Mouse (Mus musculus) forebrain, embryonic 12.5 days (tissue): Measurements from ENCODE around the gene Olfr827. TPM values are rescaled to one million over a fixed set of nuclear protein-coding genes. Genes with fewer than 3 reads are reported as not detected.

ENCODE experiments used
- ATAC-seq: fragments of 200-750 bp; cut with Nextera tagmentation; 2 replicates; pipeline ENCODE4 v1.8.0; 2017; ENCODE audit warnings: moderate TSS enrichment; ENCODE audit not compliant: low FRiP score
- H3K27ac ChIP-seq: fragments of 300-500 bp; sonication (generic); 2 replicates; pipeline ENCODE4 v1.5.1; 2016; ENCODE audit warnings: mild to moderate bottlenecking
- H3K27me3 ChIP-seq: fragments of 300-500 bp; sonication (generic); 2 replicates; pipeline ENCODE4 v1.6.1; 2016; ENCODE audit warnings: mild to moderate bottlenecking
- H3K36me3 ChIP-seq: fragments of 300-500 bp; sonication (generic); replicated peaks from 2 replicates; pipeline ENCODE4 v1.6.1; 2016; ENCODE audit warnings: mild to moderate bottlenecking
- H3K4me1 ChIP-seq: fragments of 300-500 bp; sonication (generic); 2 replicates; pipeline ENCODE4 v1.6.1; 2016
- H3K4me2 ChIP-seq: fragments of 300-500 bp; sonication (generic); 2 replicates; pipeline ENCODE4 v1.6.1; 2016; ENCODE audit warnings: mild to moderate bottlenecking, moderate library complexity
- H3K4me3 ChIP-seq: fragments of 300-500 bp; sonication (generic); replicated peaks from 2 replicates; pipeline ENCODE4 v1.5.1; 2016; ENCODE audit warnings: mild to moderate bottlenecking
- H3K9ac ChIP-seq: fragments of 300-500 bp; sonication (generic); 2 replicates; pipeline ENCODE4 v1.6.1; 2016; ENCODE audit warnings: mild to moderate bottlenecking
- H3K9me3 ChIP-seq: fragments of 300-500 bp; sonication (generic); 2 replicates; pipeline ENCODE4 v1.6.1; 2016
- WGBS: fragments of 180-500 bp; shearing (Covaris S2); methylation state at CpG from one replicate; pipeline ENCODE4 v1.1.7; 2016; 5-methylcytosine and 5-hydroxymethylcytosine counted together
- polyA plus RNA-seq: library from polyadenylated mRNA; unstranded; fragments of >200 nt; fragmentation: Nextera tagmentation; extraction: Ambion mirVana; gene quantifications from 2 replicates; pipeline ENCODE4 v1.2.1, GENCODE M21; 2016

Gene Olfr827
- not detected in 2 replicates for polyA plus RNA-seq

DNA sequence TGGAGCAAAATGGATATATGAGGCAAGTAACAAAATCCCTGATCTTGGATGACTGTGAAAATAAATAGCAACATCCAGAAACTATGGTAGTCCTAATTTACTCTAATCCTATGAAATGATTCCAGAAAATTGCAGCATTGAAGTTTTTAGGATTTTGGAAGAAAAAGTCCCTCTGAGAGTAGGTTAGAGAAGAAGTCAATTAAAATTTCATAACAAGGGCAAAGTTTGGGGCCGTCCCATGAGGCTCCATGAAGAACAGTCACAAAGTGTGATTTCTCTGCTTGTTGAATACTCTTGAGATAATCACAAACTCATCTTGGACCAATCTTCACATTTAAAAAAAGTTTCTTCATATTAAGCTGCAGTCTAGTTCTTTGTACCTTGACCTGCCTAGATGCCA, at the start of gene Olfr827:
Gene Olfr827 (minus strand): TSS at position 101 of the 400 bp plus-strand sequence.
- Histone ChIP-seq H3K27me3 (no peaks in the 10 kb centered on the region), H3K4me1 (no peaks in the 10 kb centered on the region), H3K4me2 (no peak within 1 kb of the TSS), H3K9ac (no peak within 1 kb of the TSS), H3K4me3 (no peak within 1 kb of the TSS), H3K9me3 (no peaks in the 10 kb centered on the region), H3K27ac (no peak within 1 kb of the TSS), H3K36me3 (no peaks in the 10 kb centered on the region)
- 85% methylated on average over 1 of the region's 1 CpGs for WGBS
- no peak for ATAC-seq

DNA sequence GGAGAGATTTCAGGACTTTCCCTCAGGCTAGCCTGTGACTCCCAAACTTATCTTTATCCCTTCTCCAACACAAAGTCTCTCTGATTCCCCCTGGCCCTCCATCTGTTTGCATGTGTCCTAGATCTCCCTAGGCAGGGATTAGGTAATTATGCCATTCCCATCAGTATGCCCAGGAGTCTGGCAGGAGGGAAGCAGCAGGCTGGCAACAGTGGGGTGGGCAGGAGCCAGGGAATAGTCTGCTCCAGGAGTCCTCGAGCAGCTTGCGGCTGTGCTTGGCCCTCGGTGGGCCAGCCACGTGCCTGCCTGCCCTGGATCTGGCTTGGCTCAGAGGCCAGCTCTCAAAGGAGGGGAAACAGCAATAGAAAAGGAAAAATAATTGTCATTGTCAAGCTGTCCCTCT, 49.0 kb upstream of the Olfr827 start:
- Histone ChIP-seq H3K4me2 (no peak overlapping the region), H3K9me3 (no peaks in the 10 kb centered on the region), H3K4me1 (0 out of 2 replicates have a peak, but pooled peaks cover 4% of the 10 kb centered on the region), H3K27me3 (no peaks in the 10 kb centered on the region), H3K9ac (no peak overlapping the region), H3K36me3 (no peaks in the 10 kb centered on the region), H3K27ac (no peak overlapping the region), H3K4me3 (no peak overlapping the region)
- ATAC-seq = no peak
- 64% methylated on average over 4 of the region's 4 CpGs for WGBS

DNA sequence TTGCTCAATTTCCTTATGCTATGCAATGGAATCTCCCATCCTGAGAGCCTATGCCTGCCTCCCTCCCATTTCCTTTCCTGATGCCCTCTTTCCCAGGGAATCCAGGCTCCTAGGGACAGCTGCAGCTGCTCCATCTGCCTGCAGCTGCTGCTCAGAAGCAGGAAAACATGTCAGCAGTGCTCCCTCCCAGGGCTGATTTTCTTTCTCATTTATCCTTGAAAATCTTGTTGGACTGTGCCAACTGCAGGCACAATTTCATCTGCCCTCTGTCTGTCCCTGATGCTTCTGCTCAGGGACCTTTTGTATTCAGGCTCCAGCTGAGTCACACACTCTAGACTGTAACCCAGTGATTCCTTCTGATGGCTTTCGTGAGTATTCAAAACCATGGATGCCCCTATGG, 45.3 kb upstream of the Olfr827 start:
- Histone ChIP-seq H3K9me3 (no peaks in the 10 kb centered on the region), H3K27ac (no peak overlapping the region), H3K4me1 (0 out of 2 replicates have a peak, but pooled peaks cover 4% of the 10 kb centered on the region), H3K27me3 (no peaks in the 10 kb centered on the region), H3K9ac (no peak overlapping the region), H3K36me3 (no peaks in the 10 kb centered on the region), H3K4me2 (no peak overlapping the region), H3K4me3 (no peak overlapping the region)
- peak; percentile 49; the same call in 1 of the 2 replicates for ATAC-seq
- 79% methylated on average over 1 of the region's 1 CpGs for WGBS

DNA sequence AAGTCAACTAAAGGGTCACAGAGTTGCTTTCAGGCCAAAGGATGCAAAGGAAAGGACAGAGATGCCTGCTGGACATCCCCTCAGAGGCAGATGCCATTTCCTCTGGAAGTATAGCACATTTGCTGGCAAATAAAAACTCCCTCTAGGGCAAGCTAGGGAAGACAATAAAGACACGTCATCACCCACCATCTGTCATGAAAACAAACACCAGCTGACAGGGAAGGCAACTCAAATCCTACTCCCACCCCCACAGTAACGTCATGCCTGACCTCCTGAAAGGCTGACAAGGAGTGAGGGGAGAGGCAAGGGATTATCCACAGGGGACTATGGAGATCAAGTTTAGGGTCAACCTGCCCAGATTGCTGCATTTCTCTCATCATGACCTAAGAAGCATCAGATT, 30.1 kb upstream of the Olfr827 start:
- Histone ChIP-seq H3K9me3 (no peaks in the 10 kb centered on the region), H3K4me1 (peaks cover 3% of the 10 kb centered on the region; the same call in 1 of the 2 replicates)

DNA sequence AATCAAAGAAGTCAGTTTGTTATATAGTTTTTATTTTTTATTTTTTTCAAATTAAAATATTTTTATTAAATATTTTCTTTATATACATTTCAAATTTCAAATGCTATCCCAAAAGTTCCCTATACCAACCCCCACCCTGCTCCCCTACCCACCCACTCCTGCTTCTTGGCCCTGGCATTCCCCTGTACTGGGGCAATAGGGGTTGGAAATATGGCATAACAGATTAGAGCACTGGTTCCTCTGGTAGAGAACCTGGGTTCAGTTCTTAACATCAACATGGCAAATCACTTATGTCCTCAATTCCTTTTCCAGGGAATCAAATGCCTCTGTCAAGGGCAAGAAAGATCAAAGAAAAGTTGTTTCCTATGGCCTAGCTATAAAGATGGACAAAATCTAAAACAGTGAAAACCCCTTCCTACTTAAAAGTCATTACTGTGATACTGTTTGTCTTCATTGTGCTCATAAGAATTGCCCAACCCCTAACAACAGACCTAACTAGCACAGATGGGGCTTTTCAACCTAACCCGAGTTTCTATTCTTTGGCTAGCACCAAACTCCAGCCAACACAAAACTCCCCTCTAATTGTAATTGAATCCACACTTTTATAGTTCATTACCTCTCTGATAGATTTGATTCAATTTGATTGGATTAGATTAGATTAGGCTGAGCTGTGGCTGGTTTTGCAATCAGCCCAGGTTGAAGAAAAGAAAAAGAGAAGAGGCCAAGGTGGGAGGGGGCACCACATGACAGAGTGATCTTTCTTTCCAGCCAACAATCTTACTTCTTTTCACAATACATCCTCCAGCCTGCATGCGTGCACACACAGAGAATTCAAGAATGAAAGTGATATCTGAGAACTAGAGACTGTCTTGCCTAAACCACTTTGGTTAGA, 24.4 kb upstream of the Olfr827 start:
- Histone ChIP-seq H3K27ac (no peak overlapping the region), H3K4me2 (no peak overlapping the region), H3K9me3 (no peaks in the 10 kb centered on the region), H3K4me1 (peaks cover 6% of the 10 kb centered on the region), H3K36me3 (no peaks in the 10 kb centered on the region), H3K4me3 (no peak overlapping the region), H3K27me3 (no peaks in the 10 kb centered on the region), H3K9ac (no peak overlapping the region)
- ATAC-seq = peak; percentile 49; the same call in 1 of the 2 replicates
- 26% methylated on average over 2 of the region's 2 CpGs for WGBS

More for the DNA sequence above, 30.1 kb upstream of the Olfr827 start:
- H3K4me3 ChIP-seq = no peak overlapping the region
- no peak overlapping the region for H3K9ac ChIP-seq
- no peaks in the 10 kb centered on the region for H3K27me3 ChIP-seq
- H3K27ac ChIP-seq = no peak overlapping the region
- H3K36me3 ChIP-seq = no peaks in the 10 kb centered on the region
- 5% methylated on average over 2 of the region's 2 CpGs for WGBS
- ATAC-seq = peak; percentile 64
- no peak overlapping the region for H3K4me2 ChIP-seq

DNA sequence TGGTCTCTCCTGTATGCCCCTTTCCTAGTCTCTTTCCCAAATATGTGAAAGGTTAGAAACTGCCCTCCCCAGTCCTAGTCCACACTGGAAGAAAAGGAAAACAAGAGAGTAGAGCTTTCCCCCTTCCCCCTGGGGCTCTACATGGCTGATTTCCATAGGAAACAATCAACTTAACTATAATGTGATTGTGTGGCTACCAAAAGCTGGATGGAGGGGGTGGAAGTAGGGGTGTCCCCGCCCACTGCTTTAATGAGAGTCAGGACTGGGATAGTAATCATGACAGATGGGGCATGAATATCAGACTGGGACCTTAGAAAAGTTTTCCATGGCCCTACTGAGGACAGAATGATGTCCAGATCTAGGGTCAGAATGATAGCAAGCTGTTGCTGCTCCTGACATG, 20.4 kb upstream of the Olfr827 start:
- Histone ChIP-seq H3K9ac (no peak overlapping the region), H3K27me3 (no peaks in the 10 kb centered on the region), H3K4me3 (no peak overlapping the region), H3K4me1 (peaks cover 6% of the 10 kb centered on the region), H3K9me3 (no peaks in the 10 kb centered on the region), H3K4me2 (no peak overlapping the region), H3K27ac (no peak overlapping the region), H3K36me3 (no peaks in the 10 kb centered on the region)
- 0 out of 2 replicates have a peak, but pooled peaks have one; percentile 30 for ATAC-seq
- WGBS = 42% methylated on average over 1 of the region's 1 CpGs

DNA sequence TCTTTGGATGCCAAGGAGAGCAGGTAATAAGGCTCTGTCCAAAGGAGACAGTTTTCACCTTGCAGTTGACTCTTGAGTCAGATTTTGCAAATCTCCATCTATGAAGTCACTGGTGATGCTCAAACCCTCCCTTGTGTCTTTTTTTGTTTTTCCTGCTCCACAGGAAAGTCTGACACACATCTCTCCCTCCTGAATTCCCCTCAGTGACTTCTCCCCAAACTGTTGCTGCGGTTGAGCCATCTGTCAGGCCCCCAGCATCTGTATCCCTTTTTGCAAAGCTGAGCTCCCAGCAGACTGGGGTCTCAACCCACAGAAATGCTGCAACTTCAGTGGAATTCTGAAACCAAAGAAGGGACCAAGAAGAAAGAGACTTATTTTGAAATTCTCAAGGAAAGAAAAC, 17.9 kb upstream of the Olfr827 start:
- H3K4me3 ChIP-seq = no peak overlapping the region
- no peak overlapping the region for H3K4me2 ChIP-seq
- no peak overlapping the region for H3K9ac ChIP-seq
- H3K9me3 ChIP-seq = no peaks in the 10 kb centered on the region
- no peak overlapping the region for H3K27ac ChIP-seq
- H3K36me3 ChIP-seq = no peaks in the 10 kb centered on the region
- peaks cover 6% of the 10 kb centered on the region; the same call in 1 of the 2 replicates for H3K4me1 ChIP-seq
- ATAC-seq = no peak
- 76% methylated on average over 1 of the region's 1 CpGs for WGBS
- no peaks in the 10 kb centered on the region for H3K27me3 ChIP-seq

DNA sequence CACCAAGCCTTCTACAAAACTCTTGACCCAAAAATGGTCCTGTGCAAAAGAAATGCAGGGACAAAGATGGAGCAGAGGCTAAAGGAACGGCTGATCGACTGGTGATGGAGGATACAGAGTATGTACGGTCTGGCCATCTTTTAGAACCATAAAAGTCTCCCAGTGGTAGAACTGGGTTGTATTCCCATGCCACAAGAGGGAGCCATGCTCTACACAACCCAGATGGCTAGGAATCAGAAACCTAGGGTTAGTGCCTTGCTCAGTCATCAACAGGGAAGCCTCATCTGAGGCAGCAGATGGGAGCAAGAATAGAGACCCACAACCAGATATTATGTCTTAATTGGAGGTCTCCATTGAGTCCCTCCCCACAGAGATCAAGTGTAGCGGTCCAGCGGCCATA, 15.4 kb upstream of the Olfr827 start:
- H3K36me3 ChIP-seq = no peaks in the 10 kb centered on the region
- peaks cover 2% of the 10 kb centered on the region; the same call in 1 of the 2 replicates for H3K4me1 ChIP-seq
- H3K9ac ChIP-seq = no peak overlapping the region
- H3K27me3 ChIP-seq = no peaks in the 10 kb centered on the region
- H3K4me2 ChIP-seq = no peak overlapping the region
- no peak for ATAC-seq
- H3K27ac ChIP-seq = no peak overlapping the region
- H3K9me3 ChIP-seq = no peaks in the 10 kb centered on the region
- no peak overlapping the region for H3K4me3 ChIP-seq
- WGBS = 84% methylated on average over 5 of the region's 5 CpGs

DNA sequence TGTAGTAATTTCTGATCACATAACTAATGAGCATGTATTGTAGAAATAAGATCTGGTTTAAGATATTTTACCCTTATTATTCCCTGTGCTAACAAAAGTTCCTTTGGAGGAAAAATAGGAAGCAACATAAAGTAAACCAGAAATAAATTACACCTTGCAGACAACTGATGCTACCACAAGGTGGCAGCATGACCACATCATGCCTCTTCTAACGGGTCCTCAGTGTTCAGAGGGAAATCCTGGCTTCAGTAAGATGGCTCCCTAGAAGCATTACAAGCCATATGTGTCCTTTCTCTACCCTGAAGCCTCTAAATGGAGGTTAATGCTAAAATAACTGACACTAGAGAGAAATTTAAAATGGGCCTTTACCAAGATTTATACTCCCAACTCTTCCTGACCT, 14.0 kb upstream of the Olfr827 start:
- peak; percentile 91 for ATAC-seq
- WGBS = 0% methylated on average over 1 of the region's 1 CpGs
- no peaks in the 10 kb centered on the region for H3K4me1 ChIP-seq

DNA sequence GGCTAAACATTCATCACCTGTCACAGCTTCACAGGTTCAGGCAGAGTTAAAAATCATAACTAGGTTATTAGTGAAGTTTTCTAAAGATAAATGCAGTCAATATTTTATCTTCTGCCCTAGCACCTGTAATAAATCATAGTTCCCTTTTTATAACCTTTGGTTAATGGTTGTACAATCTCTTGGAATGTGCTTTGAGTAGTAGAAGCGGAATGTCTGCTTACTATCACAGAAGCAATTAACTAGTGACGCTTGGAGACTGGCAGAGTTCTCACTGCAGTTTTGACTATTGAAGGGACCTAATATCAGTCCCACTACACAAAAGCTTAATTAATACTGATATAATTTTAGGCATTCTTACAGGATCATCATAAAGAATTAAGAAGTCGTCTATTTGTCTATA, 10.8 kb upstream of the Olfr827 start:
- Histone ChIP-seq H3K4me3 (no peak overlapping the region), H3K9me3 (no peaks in the 10 kb centered on the region), H3K27ac (no peak overlapping the region), H3K27me3 (no peaks in the 10 kb centered on the region), H3K36me3 (no peaks in the 10 kb centered on the region), H3K4me1 (no peaks in the 10 kb centered on the region), H3K9ac (no peak overlapping the region), H3K4me2 (no peak overlapping the region)
- no peak for ATAC-seq
- 91% methylated on average over 3 of the region's 3 CpGs for WGBS

More for the DNA sequence above, 14.0 kb upstream of the Olfr827 start:
- H3K4me3 ChIP-seq = no peak overlapping the region
- H3K27me3 ChIP-seq = no peaks in the 10 kb centered on the region
- H3K27ac ChIP-seq = no peak overlapping the region
- H3K36me3 ChIP-seq = no peaks in the 10 kb centered on the region
- no peak overlapping the region for H3K4me2 ChIP-seq
- no peak overlapping the region for H3K9ac ChIP-seq
- no peaks in the 10 kb centered on the region for H3K9me3 ChIP-seq

DNA sequence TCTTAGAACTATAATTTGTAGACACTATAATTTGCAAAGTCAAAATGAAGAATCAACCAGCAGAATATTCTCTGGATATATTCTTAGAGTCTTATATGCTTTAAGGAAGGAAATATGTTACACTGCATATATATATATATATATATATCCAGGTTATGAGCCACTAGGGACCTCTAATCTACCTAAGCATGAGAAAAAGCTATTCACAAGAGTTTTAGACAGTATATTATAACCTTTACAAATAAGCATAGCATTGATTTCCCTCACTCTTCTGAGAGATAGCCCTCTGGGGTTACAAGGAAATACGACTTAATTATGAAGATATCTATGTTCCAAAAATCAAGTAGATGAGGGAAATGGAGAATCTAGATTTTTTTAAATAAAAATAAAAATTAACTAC, 30.1 kb downstream of the Olfr827 start, which contains the start of gene Olfr826:
Gene Olfr826 (minus strand): TSS at position 101 of the 400 bp plus-strand sequence.
- no peaks in the 10 kb centered on the region for H3K36me3 ChIP-seq
- 80% methylated on average over 1 of the region's 1 CpGs for WGBS
- ATAC-seq = no peak

DNA sequence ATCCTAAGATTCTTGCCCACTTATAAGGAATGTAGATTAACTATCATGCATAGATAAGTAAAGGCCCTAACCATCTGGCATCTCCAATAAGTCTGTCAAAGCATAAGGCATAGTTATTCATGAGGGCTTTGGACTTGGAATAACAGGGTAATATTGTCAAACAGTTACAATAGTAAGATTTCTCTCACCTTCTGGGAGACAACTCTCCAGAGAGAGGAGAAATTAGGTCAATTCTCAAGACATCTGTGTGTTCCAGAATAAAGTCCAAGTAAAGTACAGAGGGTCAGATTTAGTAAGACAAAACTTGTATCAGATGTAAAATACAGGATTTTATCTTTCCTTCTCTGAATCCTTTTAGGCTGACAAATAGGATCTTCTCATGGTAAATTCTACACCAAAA, 47.5 kb downstream of the Olfr827 start, which contains the start of gene Olfr825:
Gene Olfr825 (minus strand): TSS at position 101 of the 400 bp plus-strand sequence.
- no peaks in the 10 kb centered on the region for H3K9me3 ChIP-seq
- no peak within 1 kb of the TSS for H3K9ac ChIP-seq
- no peak within 1 kb of the TSS for H3K4me2 ChIP-seq
- no peaks in the 10 kb centered on the region for H3K4me1 ChIP-seq
- H3K27me3 ChIP-seq = no peaks in the 10 kb centered on the region
- no peaks in the 10 kb centered on the region for H3K36me3 ChIP-seq
- H3K27ac ChIP-seq = no peak within 1 kb of the TSS
- ATAC-seq = no peak
- H3K4me3 ChIP-seq = no peak within 1 kb of the TSS

More for the DNA sequence above, 30.1 kb downstream of the Olfr827 start, which contains the start of gene Olfr826:
- no peak within 1 kb of the TSS for H3K4me2 ChIP-seq
- H3K9me3 ChIP-seq = no peaks in the 10 kb centered on the region
- H3K9ac ChIP-seq = no peak within 1 kb of the TSS
- no peaks in the 10 kb centered on the region for H3K4me1 ChIP-seq
- H3K27me3 ChIP-seq = no peaks in the 10 kb centered on the region
- H3K4me3 ChIP-seq = no peak within 1 kb of the TSS
- H3K27ac ChIP-seq = no peak within 1 kb of the TSS

DNA sequence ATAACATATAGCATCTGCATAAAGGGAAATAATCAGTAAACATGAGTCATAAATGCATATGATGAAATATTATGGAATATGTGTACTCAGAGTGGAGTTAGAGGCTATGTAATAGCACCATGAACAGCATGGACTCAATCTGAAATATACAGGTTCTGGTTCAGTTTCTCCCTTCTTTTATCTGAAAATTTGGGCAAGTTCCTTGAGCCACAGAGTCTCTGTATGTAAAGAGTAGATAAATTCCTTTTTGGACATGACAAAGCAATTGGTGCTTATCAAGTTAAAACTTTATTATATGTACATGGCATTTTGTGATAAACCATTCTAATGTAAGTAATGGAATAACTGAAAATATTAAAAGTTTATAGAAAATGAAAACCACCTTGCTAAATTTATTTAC, 49.0 kb downstream of the Olfr827 start:
- Histone ChIP-seq H3K9me3 (no peaks in the 10 kb centered on the region), H3K4me3 (no peak overlapping the region), H3K4me2 (no peak overlapping the region), H3K27me3 (no peaks in the 10 kb centered on the region), H3K36me3 (no peaks in the 10 kb centered on the region), H3K4me1 (no peaks in the 10 kb centered on the region), H3K9ac (no peak overlapping the region), H3K27ac (no peak overlapping the region)
- no peak for ATAC-seq
